Mouse (Mus musculus) thymus, adult 2 months (tissue): ENCODE measurements around the gene Sntg2.

Source experiments
- CTCF ChIP-seq: fragments of 200-500 bp; IDR thresholded peaks from 2 replicates; pipeline ENCODE4 v1.5.1; 2012; ENCODE audit warnings: mild to moderate bottlenecking, control low read depth, low read length, moderate library complexity, borderline replicate concordance; ENCODE audit not compliant: control insufficient read depth, poor library complexity, insufficient read depth; ENCODE audit errors: extremely low read depth
- POLR2A ChIP-seq: fragments of 200-500 bp; IDR thresholded peaks from 2 replicates; pipeline ENCODE4 v1.6.1; 2012; ENCODE audit warnings: mild to moderate bottlenecking, low read length, control low read depth, moderate library complexity; ENCODE audit not compliant: control insufficient read depth, poor library complexity, insufficient read depth; ENCODE audit errors: extremely low read depth

- no peak for TF ChIP-seq CTCF
- no peak for TF ChIP-seq POLR2A
These were observed 86.1 kb downstream of the Sntg2 start for GRCm38 (mm10) chr12:30286888-30287573.
